Mouse (Mus musculus): Measurements from ENCODE around the gene Jhy.

- TF ChIP-seq POLR2A (IDR thresholded peaks at IDR 0.05; ENCODE audit: control insufficient read depth, low read depth, low read length): no peak
- no peak for TF ChIP-seq CTCF (IDR thresholded peaks at IDR 0.05; ENCODE audit: control insufficient read depth, insufficient read depth, insufficient replicate concordance, low read depth, low read length)
These were observed 448 bp upstream of the Jhy start for GRCm38 (mm10) chr9:40964418-40964714.
